Mouse (Mus musculus) kidney, embryonic 14.5 days (tissue): Measurements from ENCODE around the gene Wdr44. TPM values are rescaled to one million over a fixed set of nuclear protein-coding genes. Genes with fewer than 3 reads are reported as not detected.
A peak's percentile ranks its signal among the peaks of the same experiment; 100 is the strongest.

ENCODE experiments used
- ATAC-seq: fragments of 200-750 bp; cut with Nextera tagmentation; 2 replicates; pipeline ENCODE4 v1.8.0; 2017; ENCODE audit warnings: moderate number of reproducible peaks, mild to moderate bottlenecking, moderate TSS enrichment, moderate library complexity; ENCODE audit not compliant: low FRiP score, low TSS enrichment
- H3K27ac ChIP-seq: fragments of 300-500 bp; sonication (generic); 2 replicates; pipeline ENCODE4 v1.5.1; 2014; ENCODE audit warnings: low read depth, mild to moderate bottlenecking, low read length, moderate library complexity, mixed read lengths
- H3K27me3 ChIP-seq: fragments of 300-500 bp; sonication (generic); 2 replicates; pipeline ENCODE4 v1.6.1; 2014; ENCODE audit warnings: mild to moderate bottlenecking, low read length; ENCODE audit not compliant: control insufficient read depth, insufficient read depth
- H3K36me3 ChIP-seq: fragments of 300-500 bp; sonication (generic); 2 replicates; pipeline ENCODE4 v1.6.1; 2014; ENCODE audit warnings: low read length, mixed read lengths; ENCODE audit not compliant: control insufficient read depth, insufficient read depth
- H3K4me1 ChIP-seq: fragments of 300-500 bp; sonication (generic); 2 replicates; pipeline ENCODE4 v1.6.1; 2014; ENCODE audit warnings: low read length, mixed read lengths; ENCODE audit not compliant: control insufficient read depth, insufficient read depth
- H3K4me2 ChIP-seq: fragments of 300-500 bp; sonication (generic); replicated peaks from 2 replicates; pipeline ENCODE4 v1.6.1; 2014; ENCODE audit warnings: low read depth, mild to moderate bottlenecking, low read length
- H3K4me3 ChIP-seq: fragments of 300-500 bp; sonication (generic); 2 replicates; pipeline ENCODE4 v1.5.1; 2014; ENCODE audit warnings: mild to moderate bottlenecking, low read length
- H3K9ac ChIP-seq: fragments of 300-500 bp; sonication (generic); 2 replicates; pipeline ENCODE4 v1.6.1; 2014; ENCODE audit warnings: low read depth, mild to moderate bottlenecking, low read length, moderate library complexity
- H3K9me3 ChIP-seq: fragments of 300-500 bp; sonication (generic); 2 replicates; pipeline ENCODE4 v1.6.1; 2016; ENCODE audit warnings: low read length; ENCODE audit not compliant: control insufficient read depth
- WGBS: fragments of 180-500 bp; shearing (Covaris S2); extraction: QIAGEN DNeasy Blood & Tissue Kit; methylation state at CpG from one replicate; pipeline ENCODE4 v1.1.7; 2014; 5-methylcytosine and 5-hydroxymethylcytosine counted together
- polyA plus RNA-seq: library from polyadenylated mRNA; unstranded; fragments of >200 nt; fragmentation: Nextera tagmentation; extraction: Ambion mirVana; gene quantifications from 2 replicates; pipeline ENCODE4 v1.2.1, GENCODE M21; 2014

Wdr44 gene
- polyA plus RNA-seq, result 3.2 and 5.8 TPM in 2 replicates

- Histone ChIP-seq H3K9me3 (no peaks in the 10 kb centered on the region), H3K4me3 (peak within 1 kb of the TSS; percentile 54), H3K4me1 (no peaks in the 10 kb centered on the region), H3K36me3 (no peaks in the 10 kb centered on the region), H3K4me2 (peak within 1 kb of the TSS; percentile 46), H3K27ac (peak within 1 kb of the TSS; percentile 62; the same call in 1 of the 2 replicates), H3K27me3 (no peaks in the 10 kb centered on the region), H3K9ac (peak within 1 kb of the TSS; percentile 61)
- peak; percentile 99 for ATAC-seq
- whole genome bisulfite sequencing, result 16% methylated on average over 49 of the region's 51 CpGs
Measured at GRCm38 (mm10) chrX:23692722-23693442, at the start of gene Wdr44. Gene Wdr44, plus strand, starts transcription at chrX:23693051.

DNA sequence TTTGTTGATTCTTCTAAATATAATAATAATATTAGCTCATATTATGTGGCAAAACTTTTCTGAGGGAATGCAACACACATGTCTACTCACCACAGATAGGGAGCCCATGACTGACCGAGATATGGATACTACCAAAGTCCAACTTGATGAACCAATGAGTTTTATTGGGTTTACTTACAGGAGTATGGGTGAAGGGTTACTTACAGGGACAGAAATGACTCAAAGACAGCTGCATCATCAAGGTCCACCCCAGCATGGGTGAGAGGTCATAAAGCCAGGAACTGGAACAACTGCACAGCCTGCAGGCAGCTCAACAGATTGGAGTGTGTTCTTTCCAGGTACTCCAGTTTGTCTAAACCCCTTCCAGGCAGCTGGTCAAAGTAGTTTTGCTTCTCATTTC, 44.5 kb upstream of the Wdr44 start:
- H3K9me3 ChIP-seq, result no peaks in the 10 kb centered on the region
- H3K9ac ChIP-seq, result no peak overlapping the region
- H3K27ac ChIP-seq, result no peak overlapping the region
- 97% methylated on average over 1 of the region's 1 CpGs for WGBS
- no peak for ATAC-seq
- H3K4me3 ChIP-seq, result no peak overlapping the region
- H3K4me2 ChIP-seq, result no peak overlapping the region
- H3K36me3 ChIP-seq, result no peaks in the 10 kb centered on the region
- H3K27me3 ChIP-seq, result no peaks in the 10 kb centered on the region
- no peaks in the 10 kb centered on the region for H3K4me1 ChIP-seq

GRCm38 (mm10) chrX:23662216-23662615, 30.6 kb upstream of the Wdr44 start:
- no peaks in the 10 kb centered on the region for H3K4me1 ChIP-seq
- ATAC-seq, result no peak
- 72% methylated on average over 1 of the region's 1 CpGs for WGBS
- no peak overlapping the region for H3K27ac ChIP-seq
- H3K9ac ChIP-seq, result no peak overlapping the region
- H3K4me2 ChIP-seq, result no peak overlapping the region
- no peak overlapping the region for H3K4me3 ChIP-seq
- no peaks in the 10 kb centered on the region for H3K9me3 ChIP-seq
- H3K27me3 ChIP-seq, result no peaks in the 10 kb centered on the region
- H3K36me3 ChIP-seq, result no peaks in the 10 kb centered on the region

DNA sequence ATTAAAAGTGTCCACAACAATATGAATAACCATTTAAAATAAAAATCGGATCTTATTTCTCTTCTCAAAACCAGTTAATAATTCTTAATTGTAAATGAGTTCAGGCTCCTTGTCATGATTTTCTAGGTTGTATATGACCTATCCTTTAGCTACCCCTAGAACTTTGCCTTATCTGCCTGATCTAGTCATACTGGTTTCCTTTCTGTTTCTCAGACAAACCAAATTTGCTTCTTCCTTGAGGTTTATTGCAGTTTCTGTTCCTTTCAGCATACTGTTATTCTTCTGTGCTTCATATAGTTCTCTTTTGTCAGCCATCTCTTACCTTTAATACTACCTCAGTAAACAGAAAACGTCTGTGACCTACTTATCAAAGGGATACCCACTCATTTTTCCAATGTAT, 19.7 kb upstream of the Wdr44 start:
- no peaks in the 10 kb centered on the region for H3K9me3 ChIP-seq
- H3K9ac ChIP-seq, result no peak overlapping the region
- H3K36me3 ChIP-seq, result no peaks in the 10 kb centered on the region
- 66% methylated on average over 2 of the region's 2 CpGs for WGBS
- H3K4me2 ChIP-seq, result no peak overlapping the region
- no peaks in the 10 kb centered on the region for H3K4me1 ChIP-seq
- ATAC-seq, result no peak
- no peaks in the 10 kb centered on the region for H3K27me3 ChIP-seq
- no peak overlapping the region for H3K4me3 ChIP-seq
- H3K27ac ChIP-seq, result no peak overlapping the region

- Histone ChIP-seq H3K27me3 (no peaks in the 10 kb centered on the region), H3K9me3 (no peaks in the 10 kb centered on the region), H3K9ac (no peak overlapping the region), H3K4me2 (no peak overlapping the region), H3K4me1 (no peaks in the 10 kb centered on the region), H3K27ac (no peak overlapping the region), H3K36me3 (no peaks in the 10 kb centered on the region), H3K4me3 (no peak overlapping the region)
- ATAC-seq, result no peak
- WGBS, result 75% methylated on average over 1 of the region's 1 CpGs
Measured at GRCm38 (mm10) chrX:23675450-23675849, 17.4 kb upstream of the Wdr44 start.

GRCm38 (mm10) chrX:23676583-23676982, 16.3 kb upstream of the Wdr44 start:
- Histone ChIP-seq H3K4me3 (no peak overlapping the region), H3K36me3 (no peaks in the 10 kb centered on the region), H3K27ac (no peak overlapping the region), H3K9ac (no peak overlapping the region), H3K9me3 (no peaks in the 10 kb centered on the region), H3K4me2 (no peak overlapping the region), H3K4me1 (no peaks in the 10 kb centered on the region), H3K27me3 (no peaks in the 10 kb centered on the region)
- no peak for ATAC-seq
- 71% methylated on average over 2 of the region's 2 CpGs for WGBS

GRCm38 (mm10) chrX:23677511-23677910, 15.3 kb upstream of the Wdr44 start:
- no peaks in the 10 kb centered on the region for H3K36me3 ChIP-seq
- H3K4me2 ChIP-seq, result no peak overlapping the region
- no peak overlapping the region for H3K9ac ChIP-seq
- no peak for ATAC-seq
- no peak overlapping the region for H3K4me3 ChIP-seq
- no peaks in the 10 kb centered on the region for H3K27me3 ChIP-seq
- H3K9me3 ChIP-seq, result no peaks in the 10 kb centered on the region
- WGBS, result 85% methylated on average over 2 of the region's 2 CpGs
- H3K27ac ChIP-seq, result no peak overlapping the region
- no peaks in the 10 kb centered on the region for H3K4me1 ChIP-seq

- Histone ChIP-seq H3K36me3 (no peaks in the 10 kb centered on the region), H3K4me3 (peak overlapping the region; percentile 54), H3K4me1 (no peaks in the 10 kb centered on the region), H3K27ac (no peak overlapping the region), H3K9ac (no peak overlapping the region), H3K27me3 (no peaks in the 10 kb centered on the region), H3K4me2 (peak overlapping the region; percentile 35; the same call in 1 of the 2 replicates), H3K9me3 (no peaks in the 10 kb centered on the region)
- WGBS, result 27% methylated on average over 5 of the region's 5 CpGs
- peak; percentile 21; the same call in 1 of the 2 replicates for ATAC-seq
Measured at GRCm38 (mm10) chrX:23692336-23692721, 522 bp upstream of the Wdr44 start.

- H3K27me3 ChIP-seq, result no peaks in the 10 kb centered on the region
- H3K4me3 ChIP-seq, result peak overlapping the region; percentile 54
- H3K36me3 ChIP-seq, result no peaks in the 10 kb centered on the region
- WGBS, result 24% methylated on average over 27 of the region's 28 CpGs
- peak; percentile 56 for ATAC-seq
- no peak overlapping the region for H3K27ac ChIP-seq
- no peaks in the 10 kb centered on the region for H3K9me3 ChIP-seq
- H3K4me1 ChIP-seq, result no peaks in the 10 kb centered on the region
- H3K4me2 ChIP-seq, result peak overlapping the region; percentile 46
- H3K9ac ChIP-seq, result peak overlapping the region; percentile 61
Measured at GRCm38 (mm10) chrX:23693443-23694400, 871 bp downstream of the Wdr44 start.
